Mouse (Mus musculus): ENCODE measurements at regions not wholly inside any gene's neighbourhood (a gene's known extent, or its start where the extent isn't known, plus 50 kb on each side); places are given as distances from the start of the nearest gene placed in this dataset.
"Not testable (repeated sequence)": the region's sequence is repeated elsewhere in the genome, so short reads cannot be mapped to it uniquely, and the experiment has no call there.

- no peaks in the 10 kb centered on the region for H3K27me3 ChIP-seq (replicated peaks; ENCODE audit: low read depth, poor library complexity, severe bottlenecking)
- no peak overlapping the region for H3K4me3 ChIP-seq
- H3K9me3 ChIP-seq = no peaks in the 10 kb centered on the region
- DNase-seq (ENCODE audit: low spot score) = peak; percentile 24
- H3K27ac ChIP-seq (replicated peaks) = no peak overlapping the region
- H3K4me1 ChIP-seq = no peaks in the 10 kb centered on the region
- H3K36me3 ChIP-seq (replicated peaks) = no peaks in the 10 kb centered on the region
Observed at GRCm38 (mm10) chr14:18511094-18511493, 179.4 kb upstream of the Ube2e1 start.

DNA sequence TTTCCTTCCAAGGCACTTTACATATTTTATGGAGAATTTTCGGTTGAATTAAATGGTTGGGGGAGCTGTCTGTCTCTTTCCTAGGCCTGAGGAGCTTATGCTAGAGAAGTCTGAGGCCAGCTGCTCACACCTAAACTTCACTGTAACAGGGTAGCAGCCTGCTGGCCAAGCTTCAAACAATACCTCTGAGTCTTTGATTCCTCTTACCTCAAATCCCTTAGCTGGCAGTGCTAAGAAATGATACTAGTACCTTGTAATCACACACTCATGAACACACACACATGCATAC lies 176.6 kb upstream of the Ube2e1 start:
- WGBS = 60% methylated on average over 1 of the region's 1 CpGs
- no peak overlapping the region for H3K27ac ChIP-seq (replicated peaks)
- H3K36me3 ChIP-seq (replicated peaks) = no peaks in the 10 kb centered on the region
- no peak overlapping the region for H3K4me3 ChIP-seq
- H3K27me3 ChIP-seq (replicated peaks; ENCODE audit: low read depth, poor library complexity, severe bottlenecking) = no peaks in the 10 kb centered on the region
- H3K9me3 ChIP-seq = no peaks in the 10 kb centered on the region
- H3K4me1 ChIP-seq = no peaks in the 10 kb centered on the region
- no peak for DNase-seq (ENCODE audit: low spot score)

GRCm38 (mm10) chr14:18507582-18508358 lies 176.1 kb upstream of the Ube2e1 start:
- Histone ChIP-seq H3K27ac (replicated peaks) (no peak overlapping the region), H3K9me3 (no peaks in the 10 kb centered on the region), H3K36me3 (replicated peaks) (no peaks in the 10 kb centered on the region), H3K27me3 (replicated peaks; ENCODE audit: low read depth, poor library complexity, severe bottlenecking) (no peaks in the 10 kb centered on the region), H3K4me1 (no peaks in the 10 kb centered on the region), H3K4me3 (no peak overlapping the region)
- WGBS = 85% methylated on average over 3 of the region's 3 CpGs
- DNase-seq (ENCODE audit: low spot score) = peak; percentile 2

- Histone ChIP-seq H3K27ac (replicated peaks) (no peak overlapping the region), H3K4me1 (no peaks in the 10 kb centered on the region), H3K4me3 (no peak overlapping the region), H3K9me3 (no peaks in the 10 kb centered on the region), H3K36me3 (replicated peaks) (no peaks in the 10 kb centered on the region), H3K27me3 (replicated peaks; ENCODE audit: low read depth, poor library complexity, severe bottlenecking) (no peaks in the 10 kb centered on the region)
- DNase-seq (ENCODE audit: low spot score) = peak; percentile 6
- WGBS = 70% methylated on average over 4 of the region's 4 CpGs
Observed at GRCm38 (mm10) chr14:18506168-18506567, 174.5 kb upstream of the Ube2e1 start.

- Histone ChIP-seq H3K9me3 (no peaks in the 10 kb centered on the region), H3K36me3 (replicated peaks) (no peaks in the 10 kb centered on the region), H3K4me3 (no peak overlapping the region), H3K27ac (replicated peaks) (no peak overlapping the region), H3K4me1 (no peaks in the 10 kb centered on the region), H3K27me3 (replicated peaks; ENCODE audit: low read depth, poor library complexity, severe bottlenecking) (no peaks in the 10 kb centered on the region)
- DNase-seq (ENCODE audit: low spot score) = peak; percentile 4
Observed at GRCm38 (mm10) chr14:18500249-18500832, 168.7 kb upstream of the Ube2e1 start.

DNA sequence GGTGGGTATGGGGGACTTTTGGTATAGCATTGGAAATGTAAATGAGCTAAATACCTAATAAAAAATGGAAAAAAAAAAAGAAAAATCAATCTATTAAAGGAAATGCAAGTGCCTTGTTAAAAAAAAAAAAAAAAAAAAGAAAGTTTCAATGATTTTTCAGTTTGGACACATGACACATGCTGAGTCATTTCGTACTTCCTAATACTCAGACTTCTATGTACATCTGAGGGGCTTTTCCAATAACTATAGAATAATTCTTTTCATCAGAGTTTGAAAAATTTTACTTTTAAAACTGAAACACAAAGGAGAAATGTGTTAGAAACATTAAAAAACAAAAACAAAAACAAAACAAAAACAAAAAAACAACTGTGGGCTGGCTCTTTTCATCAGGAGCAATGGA lies 162.4 kb upstream of the Ube2e1 start:
- Histone ChIP-seq H3K36me3 (replicated peaks) (no peaks in the 10 kb centered on the region), H3K9me3 (no peaks in the 10 kb centered on the region), H3K4me1 (no peaks in the 10 kb centered on the region), H3K27ac (replicated peaks) (no peak overlapping the region), H3K4me3 (no peak overlapping the region), H3K27me3 (replicated peaks; ENCODE audit: low read depth, poor library complexity, severe bottlenecking) (no peaks in the 10 kb centered on the region)
- no peak for DNase-seq (ENCODE audit: low spot score)
- 88% methylated on average over 1 of the region's 1 CpGs for WGBS

- no peaks in the 10 kb centered on the region for H3K27me3 ChIP-seq (replicated peaks; ENCODE audit: low read depth, poor library complexity, severe bottlenecking)
- no peak overlapping the region for H3K4me3 ChIP-seq
- no peaks in the 10 kb centered on the region for H3K36me3 ChIP-seq (replicated peaks)
- no peaks in the 10 kb centered on the region for H3K9me3 ChIP-seq
- DNase-seq (ENCODE audit: low spot score) = no peak
- no peak overlapping the region for H3K27ac ChIP-seq (replicated peaks)
- WGBS = 57% methylated on average over 4 of the region's 4 CpGs
- no peaks in the 10 kb centered on the region for H3K4me1 ChIP-seq
Observed at GRCm38 (mm10) chr14:18486132-18486800, 154.6 kb upstream of the Ube2e1 start.

- H3K27me3 ChIP-seq (replicated peaks; ENCODE audit: low read depth, poor library complexity, severe bottlenecking) = no peaks in the 10 kb centered on the region
- no peaks in the 10 kb centered on the region for H3K9me3 ChIP-seq
- H3K36me3 ChIP-seq (replicated peaks) = no peaks in the 10 kb centered on the region
- no peak overlapping the region for H3K4me3 ChIP-seq
- no peak overlapping the region for H3K27ac ChIP-seq (replicated peaks)
- H3K4me1 ChIP-seq = no peaks in the 10 kb centered on the region
- no peak for DNase-seq (ENCODE audit: low spot score)
Observed at GRCm38 (mm10) chr14:18485526-18485925, 153.9 kb upstream of the Ube2e1 start.

GRCm38 (mm10) chr14:18476795-18477320 lies 145.2 kb upstream of the Ube2e1 start:
- H3K4me1 ChIP-seq = no peaks in the 10 kb centered on the region

GRCm38 (mm10) chr14:18468611-18469010 lies 137.0 kb upstream of the Ube2e1 start:
- DNase-seq (ENCODE audit: low spot score) = no peak
- 84% methylated on average over 3 of the region's 3 CpGs for WGBS
- H3K4me1 ChIP-seq = no peaks in the 10 kb centered on the region
- H3K36me3 ChIP-seq (replicated peaks) = no peaks in the 10 kb centered on the region
- no peaks in the 10 kb centered on the region for H3K9me3 ChIP-seq
- no peak overlapping the region for H3K27ac ChIP-seq (replicated peaks)
- 0 out of 2 replicates have a peak, but pooled peaks cover under 1% of the 10 kb centered on the region for H3K27me3 ChIP-seq (replicated peaks; ENCODE audit: low read depth, poor library complexity, severe bottlenecking)
- H3K4me3 ChIP-seq = no peak overlapping the region

More at GRCm38 (mm10) chr14:18476795-18477320, 145.2 kb upstream of the Ube2e1 start:
- WGBS = 84% methylated on average over 3 of the region's 3 CpGs
- no peak for DNase-seq (ENCODE audit: low spot score)
- Histone ChIP-seq H3K27me3 (replicated peaks; ENCODE audit: low read depth, poor library complexity, severe bottlenecking) (no peaks in the 10 kb centered on the region), H3K9me3 (no peaks in the 10 kb centered on the region), H3K27ac (replicated peaks) (no peak overlapping the region), H3K4me3 (no peak overlapping the region), H3K36me3 (replicated peaks) (no peaks in the 10 kb centered on the region)

- 71% methylated on average over 4 of the region's 4 CpGs for WGBS
- not testable (repeated sequence) for H3K27me3 ChIP-seq (replicated peaks; ENCODE audit: low read depth, poor library complexity, severe bottlenecking); DNase-seq (ENCODE audit: low spot score); H3K9me3 ChIP-seq; H3K27ac ChIP-seq (replicated peaks); H3K36me3 ChIP-seq (replicated peaks); H3K4me1 ChIP-seq; H3K4me3 ChIP-seq
Observed at GRCm38 (mm10) chr14:18466864-18467263, 135.2 kb upstream of the Ube2e1 start.

DNA sequence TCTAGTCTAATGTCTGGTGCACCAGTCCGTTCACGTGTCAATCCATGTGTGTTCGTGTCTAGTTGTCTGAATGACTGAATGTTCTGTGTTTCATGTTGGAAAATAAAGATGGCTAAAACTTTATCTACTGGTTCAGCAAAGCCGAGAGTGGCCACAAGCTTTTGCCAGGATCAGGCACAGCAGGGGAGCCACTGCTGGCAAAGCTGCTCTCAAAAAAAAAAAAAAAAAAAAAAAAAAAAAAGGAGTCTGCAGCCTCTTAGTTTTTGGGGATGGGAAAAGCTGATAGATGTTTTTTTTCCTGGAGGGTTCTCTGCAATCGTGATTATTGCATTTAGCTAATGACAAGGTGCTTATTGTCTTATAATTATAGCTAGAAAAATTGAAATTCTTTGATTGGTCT lies 132.5 kb upstream of the Ube2e1 start:
- not testable (repeated sequence) for H3K27ac ChIP-seq (replicated peaks); H3K27me3 ChIP-seq (replicated peaks; ENCODE audit: low read depth, poor library complexity, severe bottlenecking); DNase-seq (ENCODE audit: low spot score); H3K4me3 ChIP-seq; H3K9me3 ChIP-seq; H3K36me3 ChIP-seq (replicated peaks); H3K4me1 ChIP-seq
- WGBS = 22% methylated on average over 5 of the region's 5 CpGs

All from embryonic facial prominence, embryonic 10.5 days (tissue).